Mouse (Mus musculus) heart, adult 9 months (tissue): ENCODE measurements around the gene Olfr45.
"Not testable (repeated sequence)": the region's sequence is repeated elsewhere in the genome, so short reads cannot be mapped to it uniquely, and the experiment has no call there.

Experiments used
- DNase-seq, 2 experiments: peaks; one replicate each; pipeline ENCODE4 v3.0.0; 2022; ENCODE audit warnings: low spot score in 2 of 2

Olfr45 gene

GRCm38 (mm10) chr7:140681651-140682050 is at the start of gene Olfr45:
TSS of gene Olfr45 (plus strand) at chr7:140681951.
- DNase-seq, result no peak

GRCm38 (mm10) chr7:140646152-140646551 is 35.6 kb upstream of the Olfr45 start, which contains the start of gene Olfr53:
TSS of gene Olfr53 (plus strand) at chr7:140646452.
- no peak for DNase-seq

GRCm38 (mm10) chr7:140659630-140660029 is 22.1 kb upstream of the Olfr45 start, which contains the start of gene Olfr539:
TSS of gene Olfr539 (plus strand) at chr7:140659930.
- no peak for DNase-seq

- not testable (repeated sequence) for DNase-seq
These were observed 11.1 kb upstream of the Olfr45 start for GRCm38 (mm10) chr7:140670693-140671092.

GRCm38 (mm10) chr7:140675863-140676262 is 5.9 kb upstream of the Olfr45 start:
- DNase-seq, result no peak

- not testable (repeated sequence) for DNase-seq
These were observed 2.2 kb upstream of the Olfr45 start for GRCm38 (mm10) chr7:140679591-140679990.

GRCm38 (mm10) chr7:140696967-140697366 is 15.2 kb downstream of the Olfr45 start, which contains the start of gene Olfr541:
TSS of gene Olfr541 (plus strand) at chr7:140697267.
- DNase-seq, result no peak

GRCm38 (mm10) chr7:140706348-140706747 is 24.6 kb downstream of the Olfr45 start:
- DNase-seq, result no peak

GRCm38 (mm10) chr7:140707536-140708284 is 26.0 kb downstream of the Olfr45 start:
- DNase-seq, result no peak

GRCm38 (mm10) chr7:140717155-140718055 is 35.7 kb downstream of the Olfr45 start:
- no peak for DNase-seq

- no peak for DNase-seq
These were observed 39.3 kb downstream of the Olfr45 start for GRCm38 (mm10) chr7:140721095-140721494.

- no peak for DNase-seq
These were observed 43.8 kb downstream of the Olfr45 start for GRCm38 (mm10) chr7:140725558-140725957.

GRCm38 (mm10) chr7:140733162-140733561 is 51.4 kb downstream of the Olfr45 start:
- DNase-seq, result no peak
